Mouse (Mus musculus): ENCODE measurements at regions not wholly inside any gene's neighbourhood (a gene's known extent, or its start where the extent isn't known, plus 50 kb on each side); places are given as distances from the start of the nearest gene placed in this dataset.

DNA sequence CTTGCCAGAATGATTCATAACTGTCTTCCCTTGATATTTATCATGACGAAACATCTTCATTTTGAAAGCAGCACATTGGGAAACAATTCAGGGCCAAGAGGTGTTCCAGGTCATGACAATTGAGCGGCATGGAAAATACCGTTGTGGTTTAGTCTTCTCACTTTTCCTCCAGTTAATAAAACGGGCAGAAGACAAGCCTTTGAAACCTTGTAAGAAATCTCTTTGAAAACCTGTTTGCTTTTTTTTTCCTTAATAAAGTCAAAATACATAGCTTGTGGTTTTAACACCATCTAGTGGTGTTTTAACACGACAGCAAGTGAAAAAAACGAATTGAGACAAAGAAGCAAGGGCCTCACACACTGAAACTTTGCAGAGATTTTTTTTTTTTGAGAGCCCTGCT, 1389.0 kb upstream of the Acvr2a start:
- DNase-seq: peak in 1 of 2 experiments; percentile 1

DNA sequence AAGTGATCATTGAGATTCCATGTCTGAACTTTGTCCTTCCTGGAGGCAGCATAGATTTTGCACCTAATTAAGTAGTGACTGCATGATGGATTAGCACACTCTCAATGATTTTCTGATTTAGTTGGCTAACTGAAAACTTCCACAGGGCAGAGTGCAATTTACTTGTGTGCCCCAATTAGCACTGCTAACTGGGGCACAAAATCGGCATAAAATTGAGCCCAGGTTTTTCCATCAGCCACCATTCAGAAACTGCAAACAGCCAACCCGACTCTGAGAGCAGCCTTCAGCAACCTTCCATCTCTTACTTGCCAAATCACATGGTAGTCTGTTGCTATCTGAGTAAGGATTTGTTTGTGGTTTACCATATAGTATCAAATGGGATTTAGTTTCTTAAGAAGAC, 1384.1 kb upstream of the Acvr2a start:
- no peak for DNase-seq

DNA sequence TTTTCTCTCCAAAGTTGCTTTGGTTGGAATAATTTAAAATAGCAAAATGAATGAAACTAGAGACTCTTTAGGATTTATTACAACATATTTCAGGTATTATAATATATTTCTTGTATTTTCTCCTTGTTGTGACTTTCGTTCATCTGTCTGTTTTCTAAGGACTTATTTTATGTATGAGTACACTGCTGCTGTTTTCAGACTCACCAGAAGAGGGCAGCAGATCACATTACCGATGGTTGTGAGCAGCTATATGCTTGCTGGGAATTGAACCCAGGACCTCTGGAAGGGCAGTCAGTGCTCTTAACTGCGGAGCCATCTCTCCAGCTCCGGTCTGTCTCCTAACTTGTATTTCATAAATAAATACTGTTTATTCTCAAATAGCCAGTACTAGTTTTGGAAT, 1347.9 kb upstream of the Acvr2a start:
- no peak for DNase-seq

DNA sequence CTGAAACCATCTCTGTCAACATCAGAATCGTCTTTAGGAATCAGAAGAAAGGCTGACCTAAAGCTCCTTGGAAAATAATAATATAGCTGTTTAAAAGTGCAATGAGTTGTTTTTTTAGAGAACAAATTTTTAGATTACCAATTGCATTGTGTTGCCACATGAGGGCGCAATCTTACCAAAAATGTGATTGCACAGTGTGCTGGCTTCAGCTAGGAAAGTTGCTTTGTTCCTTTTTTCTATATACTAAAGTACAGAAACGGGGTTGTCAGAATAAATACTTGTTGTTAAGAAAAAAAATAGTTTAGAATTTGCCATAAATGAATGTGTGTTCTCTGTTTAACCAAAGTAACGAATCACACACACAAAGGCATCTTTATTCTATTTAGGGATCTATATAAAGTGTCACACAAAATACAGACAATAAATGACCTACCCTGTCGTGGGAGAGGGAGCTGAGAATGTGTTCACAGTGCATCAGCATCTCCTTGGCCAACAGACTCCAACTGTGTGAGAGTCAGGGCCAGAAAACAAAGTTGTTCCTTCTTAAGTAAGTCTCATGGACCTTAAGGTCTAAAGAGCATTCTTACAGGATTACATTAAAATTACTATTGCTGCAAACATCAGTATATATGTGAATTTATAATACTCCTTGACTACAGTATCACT, 1321.9 kb upstream of the Acvr2a start:
- peak in 1 of 2 experiments; percentile 13 for DNase-seq
